Mouse (Mus musculus): Measurements from ENCODE around the gene Tmed8. TPM values are rescaled to one million over a fixed set of nuclear protein-coding genes. Genes with fewer than 3 reads are reported as not detected.
A peak's percentile ranks its signal among the peaks of the same experiment; 100 is the strongest.
"Not testable (repeated sequence)": the region's sequence is repeated elsewhere in the genome, so short reads cannot be mapped to it uniquely, and the experiment has no call there.

Tmed8 gene
- polyA plus RNA-seq (2015; fragmentation: Nextera tagmentation; extraction: Ambion mirVana): 1.7 TPM in 2 replicates

DNA sequence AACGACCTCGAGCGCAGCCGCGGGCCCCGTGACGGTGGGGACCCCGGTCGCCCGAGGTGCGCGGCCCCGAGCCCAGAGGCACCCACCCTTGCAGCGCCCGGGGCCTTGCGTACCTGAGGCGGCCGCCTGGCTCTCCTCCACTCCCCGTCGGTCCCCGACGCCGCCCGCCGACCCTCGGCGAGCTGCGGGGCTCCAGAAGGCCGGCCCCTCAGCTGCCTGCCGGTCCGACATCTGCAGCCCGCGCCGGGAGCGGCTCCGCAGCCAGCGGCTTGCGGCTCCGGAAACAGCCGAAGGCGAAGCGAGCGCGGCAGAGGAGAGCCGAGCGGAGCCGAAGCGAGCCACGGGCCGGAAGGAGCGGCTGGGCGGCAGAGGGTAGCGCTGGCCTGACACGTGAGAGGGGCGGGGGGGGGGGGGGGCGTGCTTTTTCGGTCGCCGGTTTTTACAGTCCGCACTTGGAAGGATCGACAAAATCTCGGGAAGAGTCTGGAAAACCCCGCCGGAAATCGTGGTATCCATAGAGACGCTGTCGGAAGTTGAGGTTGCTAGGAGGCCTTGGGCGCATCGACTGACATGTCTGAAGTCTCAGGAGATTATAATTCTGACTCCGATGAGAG is at the start of gene Tmed8:
TSS of gene Tmed8 (minus strand) at position 482 of the 614 bp plus-strand sequence.
- Histone ChIP-seq H3K4me3 (replicated peaks) (peak within 1 kb of the TSS; percentile 89), H3K27me3 (replicated peaks) (no peaks in the 10 kb centered on the region), H3K36me3 (no peaks in the 10 kb centered on the region), H3K4me1 (replicated peaks) (no peaks in the 10 kb centered on the region), H3K27ac (peak within 1 kb of the TSS; percentile 74; the same call in 1 of the 2 replicates), H3K9ac (peak within 1 kb of the TSS; percentile 84), H3K9me3 (no peaks in the 10 kb centered on the region), H3K4me2 (replicated peaks) (peak within 1 kb of the TSS; percentile 95)
- under 1% methylated on average over 56 of the region's 70 CpGs for WGBS
- ATAC-seq: peak; percentile 97

DNA sequence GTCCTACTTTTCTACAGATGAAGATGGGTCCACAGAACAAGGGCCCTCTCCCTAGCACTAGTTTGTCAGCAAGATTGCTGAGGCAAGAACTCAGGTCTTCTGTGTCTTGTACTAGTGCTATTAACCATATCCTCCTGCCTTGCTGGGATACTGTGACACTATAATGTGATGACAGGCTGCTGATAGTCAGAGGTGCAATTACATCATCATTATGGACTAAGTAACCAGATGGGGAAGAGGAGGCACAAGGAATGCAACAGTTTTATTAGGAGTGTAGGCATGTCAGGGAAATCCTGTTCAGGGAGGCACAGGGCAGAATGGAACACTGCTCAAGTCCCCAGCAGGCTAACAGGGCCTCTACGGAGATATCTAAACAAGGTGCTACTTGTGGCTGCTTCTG is 38.4 kb upstream of the Tmed8 start, which contains the start of gene Noxred1:
TSS of gene Noxred1 (minus strand) at position 101 of the 400 bp plus-strand sequence.
- Histone ChIP-seq H3K4me2 (replicated peaks) (no peak within 1 kb of the TSS), H3K9me3 (no peaks in the 10 kb centered on the region), H3K27me3 (replicated peaks) (no peaks in the 10 kb centered on the region), H3K9ac (no peak within 1 kb of the TSS), H3K36me3 (peaks cover 15% of the 10 kb centered on the region; the same call in 1 of the 2 replicates), H3K27ac (no peak within 1 kb of the TSS), H3K4me3 (replicated peaks) (no peak within 1 kb of the TSS), H3K4me1 (replicated peaks) (no peaks in the 10 kb centered on the region)
- no peak for ATAC-seq
- 89% methylated on average over 1 of the region's 1 CpGs for WGBS

- H3K4me1 ChIP-seq (replicated peaks): no peaks in the 10 kb centered on the region
- H3K36me3 ChIP-seq: peaks cover 15% of the 10 kb centered on the region; the same call in 1 of the 2 replicates
- H3K27me3 ChIP-seq (replicated peaks): no peaks in the 10 kb centered on the region
- no peak overlapping the region for H3K4me3 ChIP-seq (replicated peaks)
- H3K9me3 ChIP-seq: no peaks in the 10 kb centered on the region
- 85% methylated on average over 5 of the region's 5 CpGs for WGBS
- no peak overlapping the region for H3K27ac ChIP-seq
- no peak for ATAC-seq
- H3K4me2 ChIP-seq (replicated peaks): no peak overlapping the region
- no peak overlapping the region for H3K9ac ChIP-seq
These were observed 36.7 kb upstream of the Tmed8 start for GRCm38 (mm10) chr12:87236882-87237483.

DNA sequence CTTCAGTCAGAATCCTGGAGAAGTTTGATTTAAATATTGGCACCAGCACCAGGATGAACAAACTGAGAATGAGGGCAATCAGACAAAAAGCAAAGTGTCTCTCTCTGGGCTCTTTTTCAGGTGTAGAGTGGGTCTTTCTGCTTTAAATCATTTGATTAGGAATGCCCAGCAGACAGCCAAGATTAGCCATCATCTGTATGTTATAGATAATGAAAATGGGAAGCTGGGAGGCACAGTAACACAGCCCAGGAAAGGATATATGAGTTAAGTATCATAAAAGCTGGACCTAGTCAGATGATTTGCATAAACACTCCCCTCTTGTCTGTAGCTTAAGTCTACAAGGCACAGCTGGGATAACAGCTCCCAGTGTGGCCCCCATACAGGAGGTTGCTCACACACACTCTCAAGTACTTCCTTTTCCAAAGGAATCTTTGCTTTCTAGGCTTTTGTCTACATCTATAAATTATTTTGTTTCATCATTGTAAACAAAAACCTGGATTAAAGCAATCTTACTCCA is 30.2 kb upstream of the Tmed8 start:
- no peaks in the 10 kb centered on the region for H3K27me3 ChIP-seq (replicated peaks)
- no peak overlapping the region for H3K4me2 ChIP-seq (replicated peaks)
- no peaks in the 10 kb centered on the region for H3K4me1 ChIP-seq (replicated peaks)
- no peak overlapping the region for H3K9ac ChIP-seq
- no peak overlapping the region for H3K27ac ChIP-seq
- no peaks in the 10 kb centered on the region for H3K9me3 ChIP-seq
- H3K4me3 ChIP-seq (replicated peaks): no peak overlapping the region
- no peak for ATAC-seq
- H3K36me3 ChIP-seq: no peaks in the 10 kb centered on the region

DNA sequence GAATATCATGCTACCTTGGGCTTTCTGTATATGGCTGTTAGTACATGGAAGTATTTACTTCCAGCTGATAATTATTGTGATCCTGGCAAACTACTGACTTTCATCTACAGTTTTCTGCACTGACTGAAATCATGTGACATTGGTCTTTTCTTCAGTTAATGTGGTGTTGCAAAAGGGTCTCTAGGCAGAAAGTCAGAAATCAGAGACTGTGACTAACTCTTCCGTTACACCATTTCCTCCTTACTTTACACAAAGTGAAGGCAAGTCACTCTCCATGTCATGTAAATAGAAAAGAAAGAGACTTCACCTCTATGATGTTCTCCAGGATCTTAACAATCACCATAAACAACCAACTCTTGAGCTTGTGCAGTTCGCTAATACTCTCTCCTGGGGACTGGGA is 29.4 kb upstream of the Tmed8 start:
- no peak for ATAC-seq
- Histone ChIP-seq H3K36me3 (no peaks in the 10 kb centered on the region), H3K9ac (no peak overlapping the region), H3K4me3 (replicated peaks) (no peak overlapping the region), H3K9me3 (no peaks in the 10 kb centered on the region), H3K4me2 (replicated peaks) (no peak overlapping the region), H3K27me3 (replicated peaks) (no peaks in the 10 kb centered on the region), H3K27ac (no peak overlapping the region), H3K4me1 (replicated peaks) (no peaks in the 10 kb centered on the region)
- 76% methylated on average over 2 of the region's 2 CpGs for WGBS

DNA sequence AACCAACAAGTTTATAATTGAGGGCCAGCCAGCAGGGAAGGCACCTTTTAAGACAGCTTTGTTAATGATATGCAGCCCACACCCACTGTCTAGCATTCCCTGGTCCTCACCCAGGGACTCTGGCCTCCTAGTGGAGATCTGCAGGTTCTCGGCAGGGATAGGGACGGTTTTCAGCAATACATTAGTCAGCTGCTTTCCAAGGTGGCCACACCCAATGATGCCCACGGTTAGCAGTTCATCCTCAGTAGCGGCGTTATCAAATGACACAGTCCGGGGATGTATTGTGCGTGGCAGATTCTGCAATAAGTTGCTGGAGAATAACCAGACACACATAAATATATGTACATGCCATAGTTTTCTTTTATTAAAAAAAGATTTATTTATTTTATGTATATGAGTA is 26.5 kb upstream of the Tmed8 start:
- H3K4me2 ChIP-seq (replicated peaks): no peak overlapping the region

GRCm38 (mm10) chr12:87224950-87225349 is 24.7 kb upstream of the Tmed8 start:
- no peak for ATAC-seq
- Histone ChIP-seq H3K9me3 (no peaks in the 10 kb centered on the region), H3K27me3 (replicated peaks) (no peaks in the 10 kb centered on the region), H3K4me2 (replicated peaks) (no peak overlapping the region), H3K27ac (no peak overlapping the region), H3K4me1 (replicated peaks) (no peaks in the 10 kb centered on the region), H3K4me3 (replicated peaks) (no peak overlapping the region), H3K9ac (no peak overlapping the region), H3K36me3 (no peaks in the 10 kb centered on the region)
- WGBS: 69% methylated on average over 10 of the region's 10 CpGs

More for the DNA sequence above, 26.5 kb upstream of the Tmed8 start:
- Histone ChIP-seq H3K36me3 (no peaks in the 10 kb centered on the region), H3K27me3 (replicated peaks) (no peaks in the 10 kb centered on the region), H3K4me3 (replicated peaks) (no peak overlapping the region), H3K9ac (no peak overlapping the region), H3K4me1 (replicated peaks) (no peaks in the 10 kb centered on the region), H3K9me3 (no peaks in the 10 kb centered on the region), H3K27ac (no peak overlapping the region)
- 66% methylated on average over 7 of the region's 7 CpGs for WGBS
- no peak for ATAC-seq

DNA sequence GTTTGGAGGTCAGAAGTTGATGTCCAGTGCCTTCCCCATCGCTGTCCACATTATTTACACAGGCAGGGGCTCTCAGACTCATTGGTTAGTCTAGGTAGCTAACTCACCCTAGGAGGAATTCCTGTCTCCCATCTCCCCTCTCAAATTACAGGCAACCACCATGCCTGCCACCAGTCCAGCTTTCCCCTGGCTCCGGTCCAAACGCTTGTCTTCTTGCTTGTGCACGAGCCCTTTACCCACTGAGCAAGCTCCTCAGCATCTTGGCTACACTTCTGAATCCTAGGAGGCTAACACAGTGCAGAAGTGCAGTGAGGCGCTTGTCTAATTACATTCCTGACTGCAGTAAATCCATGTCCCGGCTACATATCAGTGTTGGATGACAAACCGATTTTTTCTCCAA is 19.1 kb upstream of the Tmed8 start:
- no peak for ATAC-seq
- WGBS: 51% methylated on average over 7 of the region's 7 CpGs
- no peak overlapping the region for H3K4me3 ChIP-seq (replicated peaks)
- H3K9ac ChIP-seq: no peak overlapping the region
- no peaks in the 10 kb centered on the region for H3K36me3 ChIP-seq
- H3K27ac ChIP-seq: no peak overlapping the region
- no peak overlapping the region for H3K4me2 ChIP-seq (replicated peaks)
- H3K27me3 ChIP-seq (replicated peaks): no peaks in the 10 kb centered on the region
- no peaks in the 10 kb centered on the region for H3K9me3 ChIP-seq
- H3K4me1 ChIP-seq (replicated peaks): no peaks in the 10 kb centered on the region

DNA sequence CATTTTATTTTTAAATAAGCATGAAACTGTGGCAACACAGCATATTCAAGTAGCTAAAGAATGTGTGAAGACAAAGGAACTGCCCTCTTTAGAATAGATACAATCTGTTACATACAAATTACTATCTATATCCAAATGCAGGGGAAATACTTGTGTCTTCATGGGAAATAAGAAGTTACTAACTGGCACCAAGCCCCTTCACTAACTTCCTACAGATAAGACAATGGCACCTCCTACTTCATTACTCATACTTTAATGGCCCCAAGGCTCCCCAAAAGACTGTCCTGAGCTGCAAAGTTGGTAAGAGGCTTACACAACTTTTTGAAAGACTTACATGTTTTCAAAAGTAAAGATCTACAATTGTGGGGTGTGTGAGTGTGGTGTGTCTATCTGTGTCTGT is 17.3 kb upstream of the Tmed8 start:
- no peaks in the 10 kb centered on the region for H3K9me3 ChIP-seq

DNA sequence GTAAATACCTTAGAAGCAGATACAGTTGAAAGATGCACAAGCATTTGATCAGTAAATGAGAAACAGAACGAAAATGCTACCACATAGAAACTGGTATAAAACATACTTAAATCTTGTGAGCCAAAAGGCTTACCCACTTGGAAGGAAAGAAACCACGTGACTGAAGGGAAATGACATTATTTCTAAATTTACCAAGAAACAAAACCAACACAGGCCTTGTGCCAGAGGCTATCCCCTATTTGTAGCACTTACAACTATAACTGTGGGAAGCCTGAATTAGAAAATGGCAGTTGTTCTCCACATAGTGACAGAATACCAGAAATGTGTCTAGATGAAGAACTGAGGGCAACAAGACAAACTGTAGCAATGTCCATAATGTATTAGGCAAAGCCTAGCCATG is 15.8 kb upstream of the Tmed8 start:
- Histone ChIP-seq H3K4me1 (replicated peaks) (no peaks in the 10 kb centered on the region), H3K36me3 (no peaks in the 10 kb centered on the region), H3K9me3 (no peaks in the 10 kb centered on the region), H3K27ac (no peak overlapping the region), H3K27me3 (replicated peaks) (no peaks in the 10 kb centered on the region), H3K9ac (no peak overlapping the region), H3K4me3 (replicated peaks) (no peak overlapping the region), H3K4me2 (replicated peaks) (no peak overlapping the region)
- 60% methylated on average over 2 of the region's 2 CpGs for WGBS
- ATAC-seq: no peak

More for the DNA sequence above, 17.3 kb upstream of the Tmed8 start:
- Histone ChIP-seq H3K27me3 (replicated peaks) (no peaks in the 10 kb centered on the region), H3K27ac (no peak overlapping the region), H3K4me2 (replicated peaks) (no peak overlapping the region), H3K4me3 (replicated peaks) (no peak overlapping the region), H3K36me3 (no peaks in the 10 kb centered on the region), H3K9ac (no peak overlapping the region), H3K4me1 (replicated peaks) (no peaks in the 10 kb centered on the region)
- no peak for ATAC-seq

GRCm38 (mm10) chr12:87212844-87213606 is 12.8 kb upstream of the Tmed8 start:
- no peak overlapping the region for H3K4me3 ChIP-seq (replicated peaks)
- H3K9ac ChIP-seq: no peak overlapping the region
- peak; percentile 80 for ATAC-seq
- no peak overlapping the region for H3K4me2 ChIP-seq (replicated peaks)
- H3K36me3 ChIP-seq: no peaks in the 10 kb centered on the region
- H3K27ac ChIP-seq: no peak overlapping the region
- WGBS: 39% methylated on average over 2 of the region's 2 CpGs
- H3K4me1 ChIP-seq (replicated peaks): no peaks in the 10 kb centered on the region
- H3K9me3 ChIP-seq: no peaks in the 10 kb centered on the region
- no peaks in the 10 kb centered on the region for H3K27me3 ChIP-seq (replicated peaks)

DNA sequence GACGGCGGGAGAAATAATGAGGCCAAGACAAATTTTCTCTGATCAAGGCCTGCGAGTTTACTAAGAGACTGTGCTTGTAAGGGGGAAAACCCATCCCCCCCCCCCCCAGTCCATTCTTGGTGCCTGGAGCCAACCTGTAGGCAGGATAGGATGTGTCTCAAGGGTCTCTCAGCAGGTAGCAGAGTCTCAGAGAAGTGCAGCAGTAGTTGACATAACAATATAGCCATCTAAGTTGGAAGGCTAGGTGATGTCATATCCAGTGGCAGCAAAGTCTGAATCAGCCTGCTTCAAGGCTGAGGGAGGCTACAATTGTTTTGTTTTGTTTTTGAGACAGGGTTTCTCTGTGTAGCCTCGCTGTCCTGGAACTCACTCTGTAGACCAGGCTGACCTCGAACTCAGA is 5.5 kb upstream of the Tmed8 start:
- not testable (repeated sequence) for H3K36me3 ChIP-seq; H3K4me2 ChIP-seq (replicated peaks); ATAC-seq; H3K4me1 ChIP-seq (replicated peaks); H3K27ac ChIP-seq; H3K9ac ChIP-seq; H3K4me3 ChIP-seq (replicated peaks); H3K9me3 ChIP-seq; H3K27me3 ChIP-seq (replicated peaks)
- 94% methylated on average over 5 of the region's 5 CpGs for WGBS

Measured in intestine, embryonic 15.5 days (tissue).